Mouse (Mus musculus) megakaryocyte, embryonic 14.5 days (primary cell): Measurements from ENCODE around the gene Prelp. TPM values are rescaled to one million over a fixed set of nuclear protein-coding genes. Genes with fewer than 3 reads are reported as not detected.
A peak's percentile ranks its signal among the peaks of the same experiment; 100 is the strongest.

Experiments used
- H3K27me3 ChIP-seq: replicated peaks from 2 replicates; pipeline ENCODE3; 2012; ENCODE audit warnings: inconsistent platforms
- H3K36me3 ChIP-seq: replicated peaks from 2 replicates; pipeline ENCODE3; 2012; ENCODE audit warnings: low read length, inconsistent platforms, mixed read lengths
- H3K4me1 ChIP-seq: 2 replicates; pipeline ENCODE4 v1.6.1; 2012; ENCODE audit warnings: inconsistent platforms
- H3K4me3 ChIP-seq: replicated peaks from 2 replicates; pipeline ENCODE3; 2012; ENCODE audit warnings: moderate library complexity, mild to moderate bottlenecking, inconsistent platforms
- H3K9me3 ChIP-seq: 2 replicates; pipeline ENCODE4 v1.6.1; 2012; ENCODE audit warnings: inconsistent platforms
- FLI1 ChIP-seq: IDR thresholded peaks from 2 replicates; pipeline ENCODE4 v1.6.1; 2012; ENCODE audit warnings: low read length, inconsistent platforms, mixed read lengths
- GATA1 ChIP-seq: IDR thresholded peaks from 3 replicates; pipeline ENCODE4 v1.6.1; 2012; ENCODE audit warnings: mixed read lengths, low read length, inconsistent platforms, borderline replicate concordance
- polyA plus RNA-seq: library from polyadenylated mRNA; stranded (reverse); fragments of >175 nt; gene quantifications from 2 replicates; pipeline ENCODE4 v1.2.3, GENCODE M21; 2012; ENCODE audit warnings: low replicate concordance; ENCODE audit not compliant: insufficient read depth

Prelp gene
- polyA plus RNA-seq, 1 experiment = not detected

DNA sequence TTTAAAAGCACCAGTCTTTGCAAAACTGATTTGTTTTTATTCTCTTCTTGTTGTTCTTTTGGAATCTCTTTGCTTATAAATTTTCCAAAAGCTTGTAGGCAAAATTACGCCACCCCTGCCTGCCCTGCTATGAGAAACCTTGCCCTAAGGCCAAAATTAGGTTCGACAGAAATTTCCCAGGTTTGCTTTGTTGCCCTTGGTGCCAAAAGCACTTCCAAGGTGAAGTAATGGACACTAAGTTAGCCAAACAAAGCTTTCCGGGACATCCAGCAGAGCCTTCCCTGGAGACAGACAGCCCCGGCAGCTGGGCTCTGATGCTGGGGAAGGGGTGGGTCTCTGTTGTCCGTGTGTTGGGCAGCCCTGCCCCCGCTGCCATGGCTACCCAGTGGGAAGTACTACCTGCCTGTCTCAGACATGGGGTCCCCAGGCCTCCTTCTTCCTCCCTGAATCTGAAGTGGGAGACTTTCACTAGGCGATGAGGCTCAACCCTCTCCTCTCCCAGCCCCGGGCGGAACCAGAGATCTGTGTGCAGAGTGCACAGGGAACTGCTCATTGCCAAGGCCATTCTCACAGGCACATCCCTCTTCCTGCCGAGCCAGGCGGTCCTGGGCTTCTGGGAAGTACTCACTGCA is 3.6 kb downstream of the Prelp start:
- no peak overlapping the region for H3K4me3 ChIP-seq
- TF ChIP-seq GATA1 (no peak), FLI1 (no peak)
- H3K27me3 ChIP-seq = peaks cover 66% of the 10 kb centered on the region
- H3K36me3 ChIP-seq = no peaks in the 10 kb centered on the region
- H3K9me3 ChIP-seq = no peaks in the 10 kb centered on the region
- peaks cover 57% of the 10 kb centered on the region for H3K4me1 ChIP-seq

DNA sequence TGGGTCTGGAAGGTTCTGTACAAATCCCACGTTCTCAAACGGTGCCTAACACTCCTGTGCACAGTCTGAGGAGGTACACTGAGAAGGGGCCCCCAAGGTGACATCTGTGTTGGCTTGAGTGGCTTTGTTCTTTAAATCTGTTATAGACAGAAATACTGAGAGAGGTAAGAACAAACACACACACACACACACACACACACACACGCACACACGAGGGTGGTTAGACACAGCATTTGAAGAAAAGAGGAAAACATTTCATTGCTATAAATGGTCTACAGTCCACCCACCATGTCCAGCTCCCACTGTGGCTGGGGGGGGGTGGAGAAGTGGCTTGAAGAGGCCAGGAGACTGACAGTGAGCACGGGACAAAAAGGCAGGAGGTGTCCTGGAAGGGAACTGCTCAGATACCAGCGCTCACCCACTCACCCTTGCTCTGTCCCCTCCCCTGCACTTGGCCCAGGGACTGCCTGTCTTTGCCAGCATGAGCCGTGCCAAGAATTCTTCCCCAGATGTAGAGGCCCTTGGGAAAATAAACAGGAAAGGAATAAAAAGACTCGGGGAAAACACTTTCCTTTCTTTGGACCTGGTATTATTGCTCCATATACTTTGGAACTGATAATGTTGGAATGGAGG is 5.4 kb downstream of the Prelp start:
- Histone ChIP-seq H3K27me3 (peaks cover 62% of the 10 kb centered on the region), H3K4me1 (peaks cover 58% of the 10 kb centered on the region), H3K36me3 (no peaks in the 10 kb centered on the region), H3K9me3 (no peaks in the 10 kb centered on the region), H3K4me3 (no peak overlapping the region)
- TF ChIP-seq FLI1 (no peak), GATA1 (no peak)

DNA sequence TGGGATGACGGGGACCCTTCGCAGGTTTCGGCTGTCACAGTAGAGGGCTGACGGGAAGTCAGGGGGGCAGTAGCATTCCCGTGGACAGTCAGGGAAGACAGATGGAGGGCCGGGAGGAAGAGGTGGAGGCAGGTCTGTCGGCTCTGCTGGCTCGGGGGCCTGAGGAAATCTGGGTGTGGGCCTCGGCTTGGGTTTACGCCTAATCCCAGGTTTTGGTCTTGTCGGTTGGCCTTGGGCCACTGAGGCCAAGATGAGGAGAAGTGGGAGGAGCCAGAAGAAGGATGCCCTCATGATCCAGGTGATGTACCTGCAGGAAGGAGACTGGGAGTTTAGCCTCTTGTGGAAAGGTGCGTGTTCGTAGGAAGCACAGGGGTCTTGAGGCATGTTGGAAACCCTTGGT is 6.1 kb downstream of the Prelp start:
- no peak overlapping the region for H3K4me3 ChIP-seq
- TF ChIP-seq FLI1 (no peak), GATA1 (no peak)
- H3K9me3 ChIP-seq = no peaks in the 10 kb centered on the region
- H3K27me3 ChIP-seq = peaks cover 66% of the 10 kb centered on the region
- peaks cover 56% of the 10 kb centered on the region for H3K4me1 ChIP-seq
- no peaks in the 10 kb centered on the region for H3K36me3 ChIP-seq

DNA sequence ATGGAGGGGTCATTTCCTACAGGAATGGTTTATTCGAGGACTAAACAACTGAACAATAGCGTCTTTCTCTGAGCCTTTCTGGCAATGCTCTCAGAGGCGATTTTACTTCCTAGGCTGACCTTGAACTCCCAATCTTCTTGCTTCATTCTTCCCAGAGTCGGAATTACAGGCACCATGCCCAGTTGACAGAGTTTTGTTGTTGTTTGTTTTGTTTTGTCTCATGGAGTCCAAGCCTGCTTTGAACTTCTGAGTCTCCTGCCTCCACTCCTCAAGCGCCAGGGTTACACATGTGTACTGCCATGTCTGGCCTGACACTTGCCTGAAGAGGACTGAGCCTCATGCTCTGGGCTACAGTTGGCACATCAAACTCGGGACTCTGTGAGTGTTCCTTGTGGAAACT is 8.2 kb downstream of the Prelp start:
- H3K9me3 ChIP-seq = no peaks in the 10 kb centered on the region
- H3K4me3 ChIP-seq = no peak overlapping the region
- H3K4me1 ChIP-seq = peaks cover 59% of the 10 kb centered on the region
- TF ChIP-seq GATA1 (no peak), FLI1 (no peak)
- H3K36me3 ChIP-seq = no peaks in the 10 kb centered on the region
- peaks cover 63% of the 10 kb centered on the region for H3K27me3 ChIP-seq

DNA sequence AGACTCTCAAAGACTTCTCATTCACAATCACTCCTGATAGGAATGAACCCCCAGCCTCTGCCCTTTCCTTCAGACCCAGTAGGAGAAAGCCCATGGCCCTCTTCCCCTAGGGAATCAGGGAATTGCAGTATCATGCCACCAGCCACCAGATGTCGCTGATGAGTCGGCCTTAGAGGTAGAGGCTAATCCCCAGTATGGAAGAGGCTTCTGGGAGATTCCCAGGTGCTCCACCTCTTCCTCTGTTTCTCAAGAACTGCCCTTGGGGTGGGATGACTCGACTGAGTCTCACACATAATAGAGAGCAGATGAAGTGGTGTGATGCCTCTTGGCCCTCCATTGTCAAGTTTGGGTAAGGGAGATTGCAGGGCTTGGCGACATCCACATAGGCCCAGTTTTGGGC is 9.8 kb downstream of the Prelp start:
- H3K27me3 ChIP-seq = peaks cover 65% of the 10 kb centered on the region
- H3K9me3 ChIP-seq = no peaks in the 10 kb centered on the region
- H3K36me3 ChIP-seq = no peaks in the 10 kb centered on the region
- H3K4me3 ChIP-seq = no peak overlapping the region
- H3K4me1 ChIP-seq = peaks cover 57% of the 10 kb centered on the region
- TF ChIP-seq FLI1 (no peak), GATA1 (no peak)

DNA sequence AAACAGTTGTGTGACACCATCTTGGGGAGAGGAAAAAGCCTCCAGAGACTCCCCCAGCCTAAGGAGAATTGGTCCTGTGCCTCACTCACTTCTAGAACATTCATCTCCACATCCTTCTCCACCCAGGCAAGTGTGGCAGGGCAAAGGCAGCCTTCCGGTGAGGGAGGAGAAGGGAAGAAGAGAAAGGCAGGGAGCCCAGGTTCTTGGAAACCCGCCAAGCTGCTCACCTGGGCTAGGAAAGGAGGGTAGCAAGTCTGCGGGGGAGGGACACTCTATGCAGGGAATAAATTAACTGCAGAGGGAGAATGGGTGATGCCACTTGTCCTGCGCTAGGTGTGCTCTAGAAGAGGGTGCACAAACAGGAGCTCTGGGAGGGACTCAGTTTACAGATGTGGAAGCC is 10.2 kb downstream of the Prelp start:
- peaks cover 66% of the 10 kb centered on the region for H3K27me3 ChIP-seq
- no peaks in the 10 kb centered on the region for H3K9me3 ChIP-seq
- no peak overlapping the region for H3K4me3 ChIP-seq
- no peaks in the 10 kb centered on the region for H3K36me3 ChIP-seq
- no peak for TF ChIP-seq FLI1
- no peak for TF ChIP-seq GATA1
- H3K4me1 ChIP-seq = peaks cover 53% of the 10 kb centered on the region

DNA sequence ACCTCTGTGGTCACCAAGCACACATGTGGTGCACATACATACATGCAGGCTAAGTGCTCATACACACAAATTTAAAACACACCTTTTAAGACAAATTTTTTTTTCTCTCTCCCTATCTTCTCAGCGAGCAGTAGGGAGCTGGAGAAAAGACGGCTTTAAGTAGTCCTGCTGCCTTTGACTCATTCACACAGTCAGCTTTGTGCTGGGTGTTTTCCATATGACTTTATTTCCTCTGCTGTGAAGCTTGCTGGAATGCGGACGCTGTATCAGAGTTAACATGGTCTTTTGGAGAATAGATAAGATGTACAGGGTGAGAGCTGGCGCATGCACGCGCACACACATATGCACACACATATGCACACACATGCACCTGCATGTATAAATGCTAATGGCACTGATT is 11.1 kb downstream of the Prelp start:
- Histone ChIP-seq H3K4me1 (peaks cover 50% of the 10 kb centered on the region), H3K4me3 (no peak overlapping the region), H3K9me3 (no peaks in the 10 kb centered on the region), H3K27me3 (peaks cover 65% of the 10 kb centered on the region), H3K36me3 (no peaks in the 10 kb centered on the region)
- TF ChIP-seq GATA1 (no peak), FLI1 (no peak)

DNA sequence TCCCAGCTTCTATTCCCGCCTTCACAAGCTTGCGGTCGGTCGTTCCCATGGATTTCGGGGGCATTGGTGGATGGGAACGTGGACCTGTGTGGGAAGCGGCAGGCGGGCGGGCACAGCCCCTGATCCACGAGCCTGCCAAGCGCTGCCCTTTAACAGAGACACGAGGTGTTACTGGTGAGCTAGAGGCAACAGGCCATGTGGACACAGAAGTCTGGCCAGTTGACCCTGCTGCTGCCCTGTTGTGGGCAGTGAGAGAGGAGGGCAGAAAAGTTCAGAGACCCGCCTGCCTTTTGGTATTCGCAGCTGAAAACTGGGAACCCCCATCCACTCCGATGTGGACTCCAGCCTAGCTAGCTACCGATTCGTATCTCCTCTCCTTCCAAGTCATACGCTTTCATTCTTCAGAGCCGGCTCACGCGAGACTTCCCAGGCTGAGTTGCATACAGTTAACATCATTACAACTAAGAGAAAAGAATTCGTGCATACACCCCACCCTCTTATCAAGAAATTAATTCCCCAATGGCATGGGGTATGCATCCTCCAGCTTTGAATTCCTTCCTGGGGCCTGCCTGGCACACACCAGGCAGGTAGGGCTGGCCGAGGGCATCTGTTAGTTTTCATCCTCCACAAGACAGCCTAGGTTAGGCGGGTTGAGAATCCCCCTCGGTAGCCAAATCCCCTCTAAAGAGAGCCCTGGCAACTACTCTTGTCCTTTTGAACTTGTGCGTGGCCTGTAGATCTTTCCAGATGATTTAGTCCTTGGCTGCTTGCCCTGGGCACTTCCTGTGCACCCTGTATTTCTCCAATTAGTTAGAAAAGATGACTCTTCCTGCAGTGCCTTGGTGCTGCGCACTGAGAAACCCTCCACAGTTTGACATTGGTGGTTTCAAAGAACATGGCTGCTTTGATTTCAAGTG is 12.3 kb downstream of the Prelp start:
- Histone ChIP-seq H3K9me3 (no peaks in the 10 kb centered on the region), H3K4me3 (peak overlapping the region; percentile 88), H3K27me3 (peaks cover 65% of the 10 kb centered on the region), H3K4me1 (peaks cover 47% of the 10 kb centered on the region), H3K36me3 (no peaks in the 10 kb centered on the region)
- TF ChIP-seq FLI1 (no peak), GATA1 (no peak)

DNA sequence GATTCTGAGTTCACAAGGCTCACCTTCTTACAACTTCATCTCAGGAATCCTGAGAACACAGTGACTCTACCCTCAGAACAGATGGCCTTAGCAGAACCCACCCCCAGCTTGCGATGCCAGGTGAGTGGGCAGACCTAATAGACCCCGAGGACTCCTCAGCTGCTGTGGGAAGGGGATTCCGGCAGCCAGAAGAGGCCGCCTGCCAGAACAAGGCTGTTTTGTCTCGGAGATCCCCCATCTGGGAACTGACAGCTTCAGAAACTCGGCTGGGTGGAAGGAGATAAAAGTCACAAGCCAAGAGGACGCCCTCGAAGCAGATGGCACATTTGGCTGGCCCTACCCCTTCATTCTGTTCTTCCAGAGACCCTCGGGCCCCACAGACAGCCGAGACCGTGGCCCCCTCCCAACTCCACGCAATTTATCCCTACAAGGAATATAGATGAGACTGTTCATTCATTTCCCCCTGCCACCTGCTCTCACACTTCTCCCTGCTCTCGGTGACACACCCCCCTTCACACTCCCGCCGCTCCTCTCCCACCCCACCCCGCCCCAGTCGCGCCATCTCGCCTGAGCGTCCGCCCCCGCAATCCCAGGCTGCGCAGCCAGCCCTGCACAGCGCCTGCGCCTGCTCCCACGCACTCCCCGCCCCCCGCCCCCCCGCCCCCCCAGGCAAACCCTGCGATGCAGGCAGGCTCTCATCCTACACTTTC is 13.1 kb downstream of the Prelp start, which contains the start of gene Optc:
Gene Optc (minus strand): TSS at position 51 of the 710 bp plus-strand sequence.
- Histone ChIP-seq H3K9me3 (no peaks in the 10 kb centered on the region), H3K36me3 (no peaks in the 10 kb centered on the region), H3K27me3 (peaks cover 72% of the 10 kb centered on the region), H3K4me3 (peak within 1 kb of the TSS; percentile 88), H3K4me1 (peaks cover 47% of the 10 kb centered on the region)
- no peak for TF ChIP-seq FLI1
- no peak for TF ChIP-seq GATA1
